Mouse (Mus musculus) inflammation-experienced regulatory T-cells, adult 6 months (primary cell): ENCODE data around the gene Gm2115. TPM values are rescaled to one million over a fixed set of nuclear protein-coding genes. Genes with fewer than 3 reads are reported as not detected.

ENCODE experiments used
- polyA plus RNA-seq, 3 experiments: library from polyadenylated mRNA; unstranded; fragments of 100-300 nt; shearing (Covaris generic); gene quantifications; one replicate each; pipeline ENCODE4 v1.2.1; 2017

Gene Gm2115
- polyA plus RNA-seq, 3 experiments from 2014 or later: not detected

Other genes with a start within 250 kb of the Gm2115 start
- gene Arnt2, start 118.8 kb upstream of the Gm2115 start, polyA plus RNA-seq: 1 to 10 TPM; 4.6 to 7.2 (median 5.6) TPM
- 1 to 10 TPM; 7.9 to 9.8 (median 9.6) TPM for gene Fah, start 77.8 kb downstream of the Gm2115 start, polyA plus RNA-seq
- gene Zfand6, start 161.0 kb downstream of the Gm2115 start, polyA plus RNA-seq: 100 to 1,000 TPM; 133 to 169 (median 137) TPM